Mouse (Mus musculus) kidney, adult 9 months (tissue): ENCODE data around the gene Slc35e3.
"Not testable (repeated sequence)": the region's sequence is repeated elsewhere in the genome, so short reads cannot be mapped to it uniquely, and the experiment has no call there.

Source experiments
- DNase-seq: peaks from one replicate; pipeline ENCODE4 v3.0.0; 2022

Gene Slc35e3

DNA sequence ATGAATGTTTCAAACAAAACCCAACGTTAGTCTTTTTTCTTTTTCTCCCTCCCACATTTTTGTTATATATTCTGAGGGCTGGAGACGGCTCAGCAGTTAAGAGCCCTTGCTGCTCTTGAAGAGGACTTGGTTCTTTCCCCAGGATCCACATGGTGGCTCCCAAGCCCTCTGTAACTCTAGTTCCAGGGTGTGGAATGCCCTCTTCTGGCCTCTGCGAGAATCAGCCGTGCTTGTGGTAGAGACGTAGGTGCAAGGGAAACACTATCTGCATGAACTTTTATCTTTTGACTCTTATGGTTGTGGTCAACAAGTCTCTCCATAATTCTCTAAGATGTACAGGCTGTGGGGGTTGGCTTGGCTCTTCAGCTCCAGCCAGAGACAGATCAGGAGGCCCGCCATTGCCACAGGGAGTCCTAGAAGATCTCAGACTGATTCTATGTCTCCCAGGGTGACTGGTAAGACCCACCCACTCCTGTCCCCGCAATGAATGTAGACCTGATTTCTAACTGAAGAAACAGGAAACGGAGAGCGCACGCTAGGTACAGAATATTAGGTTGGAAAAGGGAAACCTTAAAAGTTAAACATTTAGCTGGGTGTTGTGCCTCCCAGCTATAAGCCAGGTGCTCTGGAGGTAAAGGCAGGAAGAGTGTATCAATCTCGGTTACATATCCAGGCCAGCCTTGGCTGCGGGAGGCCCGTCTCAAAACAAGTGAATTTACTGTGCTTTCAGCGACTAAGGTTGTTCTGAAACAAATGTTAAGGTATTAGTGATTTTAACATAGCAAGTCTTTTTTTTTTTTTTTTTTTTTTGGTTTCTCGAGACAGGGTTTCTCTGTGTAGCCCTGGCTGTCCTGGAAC lies 14.7 kb downstream of the Slc35e3 start:
- peak; percentile 89 for DNase-seq

DNA sequence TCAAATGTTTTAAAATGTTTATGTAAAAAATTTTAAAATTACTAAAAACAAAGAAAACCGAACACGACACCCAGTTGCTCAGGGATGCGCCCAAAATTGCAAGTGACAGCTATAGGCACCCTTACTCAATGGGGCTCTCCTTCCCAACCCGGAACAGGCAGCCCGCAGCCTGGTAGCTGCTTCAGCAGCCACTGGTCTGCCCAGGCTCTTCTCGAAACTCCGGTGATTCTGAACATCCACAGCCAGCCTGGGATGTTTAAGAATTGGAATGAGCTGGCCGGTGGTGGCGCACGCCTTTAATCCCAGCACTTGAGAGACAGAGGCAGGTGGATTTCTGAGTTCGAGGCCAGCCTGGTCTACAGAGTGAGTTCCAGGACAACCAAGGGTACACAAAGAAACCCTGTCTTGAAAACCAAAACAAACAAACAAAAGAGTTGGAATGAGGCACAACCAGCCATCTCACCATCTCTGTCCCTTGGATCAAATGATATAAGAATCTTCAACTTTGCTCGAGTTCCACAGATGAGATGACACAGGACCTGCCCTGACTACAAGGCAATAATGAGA lies 15.4 kb downstream of the Slc35e3 start:
- DNase-seq, result no peak

DNA sequence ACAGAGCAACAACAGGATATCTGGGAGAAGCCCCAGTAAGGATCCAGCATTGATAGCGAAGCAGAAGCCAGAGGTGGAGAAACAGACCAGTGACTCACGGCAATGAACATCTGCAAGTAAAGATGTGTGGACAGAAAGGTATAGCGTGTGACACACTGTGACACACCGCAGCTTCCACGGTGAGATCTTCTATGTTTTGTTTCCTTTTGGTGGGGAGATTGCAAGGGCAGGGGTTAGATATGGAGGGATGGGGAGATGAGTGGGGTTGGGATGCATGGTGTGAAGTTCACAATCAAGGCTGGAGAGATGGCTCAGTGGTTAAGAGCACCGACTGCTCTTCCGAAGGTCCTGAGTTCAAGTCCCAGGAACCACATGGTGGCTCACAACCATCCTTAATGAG lies 16.0 kb downstream of the Slc35e3 start:
- DNase-seq, result no peak

DNA sequence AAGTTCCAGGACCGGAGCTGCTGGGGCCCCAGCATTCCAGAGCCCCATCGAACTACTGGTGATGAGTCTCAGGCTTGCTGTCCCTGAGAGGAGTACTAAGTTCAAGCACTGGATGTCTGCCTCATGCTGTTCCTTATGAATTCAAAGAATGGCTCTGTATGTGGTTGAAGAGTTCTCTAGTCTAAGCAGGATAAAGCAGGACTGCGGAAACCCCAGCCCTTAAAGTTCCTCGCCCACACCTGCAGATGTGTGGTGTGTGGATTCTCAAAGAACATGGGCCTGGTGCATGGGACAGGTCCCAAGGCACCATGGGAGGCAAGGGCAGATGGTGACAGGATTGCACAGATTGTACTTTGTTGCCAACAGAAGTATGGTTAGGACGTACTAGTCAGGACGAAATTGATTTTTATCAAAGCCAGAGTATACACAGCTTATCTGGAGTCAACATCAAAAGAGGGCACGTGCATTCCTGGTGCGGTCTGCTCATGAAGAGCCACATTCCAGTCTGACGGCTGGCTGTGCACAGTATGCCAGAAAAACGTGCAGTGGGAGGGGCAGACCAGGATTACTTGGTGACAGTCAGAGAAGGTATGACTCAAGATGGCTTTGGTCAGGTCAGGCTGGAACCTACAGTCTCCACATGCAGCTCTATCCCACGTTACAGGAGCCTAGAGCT lies 16.9 kb downstream of the Slc35e3 start:
- DNase-seq, result no peak

DNA sequence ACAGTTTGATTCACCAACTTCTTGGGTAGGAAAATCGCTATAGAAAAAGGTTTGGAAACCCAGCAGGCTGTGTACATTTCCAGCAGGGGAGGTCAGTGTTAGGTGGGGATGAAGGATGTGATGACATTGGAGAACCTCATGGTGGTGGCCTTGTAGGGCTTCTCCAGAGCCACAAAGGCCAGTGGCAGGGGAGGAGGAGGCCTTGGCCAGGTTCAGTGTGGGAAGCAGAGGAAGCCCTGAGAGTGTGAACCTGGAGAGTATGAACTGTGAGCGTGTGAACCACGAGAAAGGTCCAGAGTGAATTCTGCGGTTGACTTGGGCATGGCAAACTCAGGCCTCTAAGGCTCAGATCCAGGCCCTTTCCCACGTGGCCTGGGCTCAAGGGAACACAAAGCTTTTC lies 17.6 kb downstream of the Slc35e3 start:
- DNase-seq, result no peak

DNA sequence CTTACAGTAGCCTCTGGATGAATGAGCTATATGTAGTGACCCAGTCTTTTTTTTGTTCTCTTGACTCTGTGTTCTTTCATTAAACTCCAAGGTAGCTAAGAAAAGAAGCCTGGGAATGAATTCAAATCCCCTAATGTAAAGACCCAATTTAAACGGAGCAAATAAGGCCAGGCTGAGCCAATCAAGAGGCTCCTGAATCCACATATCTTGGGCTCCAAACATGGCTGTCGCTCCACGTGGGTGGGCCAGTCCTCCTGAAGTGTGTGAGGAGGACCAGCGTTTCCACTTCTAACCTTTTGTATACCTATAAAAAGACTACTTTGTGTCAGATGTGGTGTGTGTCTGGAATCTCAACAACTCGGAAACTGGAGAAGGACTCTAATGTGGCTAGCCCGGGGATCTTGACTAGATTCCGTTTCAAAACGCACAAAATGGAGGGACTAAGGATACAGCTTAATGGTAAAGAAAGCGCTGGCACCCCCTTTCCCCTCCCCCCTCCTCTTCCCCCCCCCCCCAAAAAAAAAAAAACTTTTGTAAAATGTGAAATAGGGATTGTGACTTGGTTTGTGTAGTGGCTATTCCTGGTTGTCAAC lies 18.6 kb downstream of the Slc35e3 start:
- DNase-seq, result no peak

DNA sequence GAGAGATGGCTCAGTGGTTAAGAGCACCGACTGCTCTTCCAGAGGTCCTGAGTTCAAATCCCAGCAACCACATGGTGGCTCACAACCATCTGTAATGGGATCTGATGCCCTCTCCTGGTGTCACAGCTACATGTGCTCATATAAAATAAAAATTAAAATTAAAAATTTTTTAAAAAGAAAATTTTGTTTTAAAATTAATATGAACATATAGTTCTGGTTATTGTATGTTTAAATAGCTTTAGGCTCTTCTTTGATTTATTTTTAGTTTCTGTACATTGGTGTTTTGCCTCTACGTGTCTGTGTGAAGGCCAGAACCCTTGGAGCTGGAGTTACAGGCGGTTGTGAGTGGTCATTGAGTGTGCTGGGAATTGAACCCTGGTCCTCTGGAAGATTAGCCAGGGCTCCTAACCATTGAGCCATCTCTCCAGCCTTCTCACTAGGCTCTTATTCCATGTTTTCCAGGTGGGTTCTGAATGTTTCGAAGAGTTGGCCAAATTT lies 19.2 kb downstream of the Slc35e3 start:
- no peak for DNase-seq

DNA sequence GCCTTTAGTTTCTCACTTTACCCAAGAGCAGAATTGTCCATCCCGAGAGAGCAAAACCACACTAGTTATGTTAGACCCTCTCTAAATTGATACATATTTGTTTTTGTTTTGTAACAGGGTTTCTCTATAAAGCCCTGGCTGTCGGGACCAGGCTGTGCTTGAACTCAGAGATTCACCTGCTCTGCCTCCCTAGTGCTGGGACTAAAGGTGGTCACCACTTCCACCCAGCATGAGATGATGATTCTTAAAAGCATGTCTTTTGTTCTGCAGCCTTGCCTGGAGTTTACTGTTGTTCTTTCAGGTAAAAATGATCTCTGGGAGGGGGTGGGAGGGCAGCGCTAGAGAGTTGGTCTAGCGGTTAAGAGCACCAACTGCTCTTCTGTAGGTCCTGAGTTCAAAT lies 19.8 kb downstream of the Slc35e3 start:
- no peak for DNase-seq

DNA sequence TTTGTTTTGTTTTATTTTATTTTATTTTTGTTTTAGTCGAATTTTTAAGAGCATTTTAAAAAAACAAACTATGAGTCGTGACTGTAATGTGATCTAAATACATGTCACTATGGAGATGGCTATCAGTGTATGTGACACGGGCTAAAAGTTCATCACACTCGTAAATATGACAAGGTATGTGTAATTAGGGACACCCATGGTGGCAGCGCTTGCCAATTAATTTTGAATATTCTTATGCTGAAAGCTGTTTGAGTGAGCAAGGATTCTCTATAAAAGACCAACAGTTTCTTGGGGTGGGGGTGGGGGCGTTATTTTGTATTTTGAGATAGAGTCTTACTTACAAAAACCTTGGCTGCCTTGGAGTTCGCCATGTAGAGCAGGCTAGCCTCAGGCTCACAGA lies 20.5 kb downstream of the Slc35e3 start:
- DNase-seq, result no peak

DNA sequence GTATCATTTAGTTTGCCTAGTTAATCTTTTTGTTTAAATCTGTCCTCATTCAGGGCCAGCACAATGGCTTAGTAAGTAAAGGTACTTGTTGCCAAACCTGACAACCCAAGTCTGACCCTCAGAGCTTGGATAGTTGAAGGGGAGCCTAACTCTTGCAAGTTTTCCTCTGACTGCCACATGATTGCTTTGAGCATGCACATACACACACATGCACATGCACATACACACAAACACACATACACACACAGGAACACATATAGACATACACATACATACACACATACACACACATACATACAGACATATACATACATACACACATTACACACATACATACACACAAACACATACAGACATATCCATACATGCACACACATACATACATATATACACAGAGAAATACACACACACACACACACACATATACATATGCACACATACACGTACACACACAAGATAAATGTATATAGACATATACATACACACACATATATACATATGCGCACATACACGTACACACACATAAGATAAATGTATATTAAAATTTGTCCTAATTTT lies 21.3 kb downstream of the Slc35e3 start:
- no peak for DNase-seq

DNA sequence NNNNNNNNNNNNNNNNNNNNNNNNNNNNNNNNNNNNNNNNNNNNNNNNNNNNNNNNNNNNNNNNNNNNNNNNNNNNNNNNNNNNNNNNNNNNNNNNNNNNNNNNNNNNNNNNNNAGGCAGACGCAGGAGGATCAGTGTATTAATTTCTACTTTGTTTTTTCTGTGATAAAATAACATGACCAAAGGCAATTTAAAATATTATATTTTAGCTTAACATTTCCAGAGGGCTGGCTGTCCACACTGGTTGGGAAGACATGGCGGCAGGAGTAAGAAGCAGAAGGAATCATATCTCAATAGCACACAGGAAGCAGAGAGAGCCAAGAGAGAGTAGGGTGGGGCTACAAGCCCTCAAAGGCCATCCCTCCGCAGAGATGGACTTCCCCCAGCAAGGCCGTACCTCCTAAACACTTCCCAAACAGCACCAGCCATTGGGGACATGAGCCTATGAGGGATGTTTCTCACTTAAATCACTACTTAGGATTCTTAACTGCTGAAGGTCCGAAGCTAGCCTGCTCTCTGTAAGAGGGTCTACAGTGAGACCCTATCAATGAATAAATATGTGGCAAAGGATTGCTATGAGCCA lies 21.9 kb downstream of the Slc35e3 start:
- DNase-seq, result no peak

DNA sequence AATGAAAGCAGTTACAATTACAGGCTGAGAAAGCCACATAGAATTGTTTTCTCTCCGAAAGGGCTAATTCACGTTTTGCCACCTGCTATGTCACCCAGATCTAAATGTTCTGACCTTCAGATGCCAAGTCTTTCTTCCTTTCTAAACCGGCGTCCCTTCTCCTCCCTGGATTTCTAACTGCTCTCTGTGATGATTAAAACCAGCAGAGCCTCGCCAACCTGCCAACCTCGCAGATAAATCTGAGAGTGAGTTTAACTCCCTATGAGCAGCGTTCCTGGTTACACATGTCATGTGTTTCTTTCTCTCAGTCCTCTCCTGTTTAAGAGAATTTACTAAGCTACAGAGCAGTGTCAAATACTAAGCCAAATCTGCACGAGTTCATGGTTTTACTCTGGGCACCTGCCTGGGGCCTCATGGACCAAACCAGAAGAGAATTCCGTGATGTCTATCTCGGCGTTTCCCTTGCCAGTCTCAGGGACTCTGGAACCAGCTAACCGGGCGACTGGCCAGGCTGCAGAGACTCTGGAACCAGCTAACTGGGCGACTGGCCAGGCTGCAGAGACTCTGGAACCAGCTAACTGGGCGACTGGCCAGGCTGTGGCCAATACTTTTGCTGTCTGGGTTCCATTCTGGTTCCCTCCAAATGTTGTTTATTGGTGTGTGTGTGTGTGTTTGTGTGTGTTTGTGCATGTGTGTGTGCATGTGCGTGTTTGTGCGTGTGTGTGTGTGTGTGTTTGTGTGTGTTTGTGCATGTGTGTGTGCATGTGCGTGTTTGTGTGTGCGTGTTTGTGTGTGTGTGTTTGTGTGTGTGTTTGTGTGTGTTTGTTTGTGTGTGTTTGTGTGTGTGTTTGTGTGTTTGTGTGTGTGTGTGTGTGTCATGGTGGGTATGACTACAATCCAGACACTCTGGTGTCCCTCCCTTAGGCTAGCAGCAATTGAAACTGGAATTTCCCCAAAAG lies 27.7 kb downstream of the Slc35e3 start:
- DNase-seq, result peak; percentile 92

DNA sequence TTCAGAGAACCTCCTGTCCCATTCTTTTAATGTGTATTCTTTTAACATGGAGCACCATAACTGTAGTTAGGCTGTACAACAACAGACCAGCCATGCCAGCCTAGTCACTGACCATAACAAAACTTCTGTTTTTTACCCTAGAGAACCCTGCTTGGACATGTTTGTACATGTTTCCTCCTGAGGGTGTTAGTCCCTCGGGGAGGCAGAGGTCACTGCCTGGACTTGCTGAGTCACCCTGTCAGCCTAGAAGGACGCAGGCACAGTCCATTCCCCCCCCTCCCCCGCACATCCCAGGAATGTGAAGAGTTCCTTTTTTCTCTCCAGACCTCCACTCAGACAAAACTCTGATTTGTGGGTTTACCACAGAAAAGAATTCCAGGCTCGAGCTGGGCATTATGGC lies 28.6 kb downstream of the Slc35e3 start:
- DNase-seq, result peak; percentile 87

DNA sequence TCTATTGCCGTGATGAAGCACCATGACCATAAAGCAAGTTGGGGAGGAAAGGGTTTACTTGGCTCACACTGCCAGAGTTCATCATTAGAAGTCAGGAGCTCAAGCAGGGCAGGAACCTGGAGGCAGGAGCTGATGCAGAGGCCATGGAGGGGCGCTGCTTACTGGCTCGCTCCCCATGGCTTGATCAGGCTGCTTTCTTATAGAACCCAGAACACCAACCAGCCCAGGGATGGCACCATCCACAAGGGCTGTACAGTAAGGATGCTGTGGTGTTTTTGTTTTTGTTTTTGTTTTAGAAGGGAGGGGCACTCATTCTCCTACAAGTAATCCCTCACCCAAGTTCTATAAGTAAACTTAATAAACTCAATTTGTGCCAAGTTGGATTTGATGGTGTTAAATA lies 29.5 kb downstream of the Slc35e3 start:
- no peak for DNase-seq

DNA sequence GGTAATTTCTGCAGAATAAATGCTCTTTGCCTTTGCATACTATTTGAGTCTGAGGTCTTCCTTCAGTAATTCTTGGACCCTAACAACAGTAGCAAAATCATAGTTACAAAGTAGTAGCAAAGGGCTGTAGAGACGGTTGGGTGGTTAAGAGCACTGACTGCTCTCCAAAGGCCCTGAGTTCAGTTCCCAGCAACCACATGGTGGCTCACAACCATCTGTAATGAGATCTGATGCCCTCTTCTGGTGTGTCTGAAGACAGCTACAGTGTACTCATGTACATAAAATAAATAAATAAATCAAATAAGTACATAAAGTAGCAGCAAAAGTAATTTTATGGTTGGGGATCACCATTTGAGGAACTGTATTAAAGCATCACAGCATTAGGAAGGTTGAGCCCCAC lies 30.5 kb downstream of the Slc35e3 start:
- not testable (repeated sequence) for DNase-seq

DNA sequence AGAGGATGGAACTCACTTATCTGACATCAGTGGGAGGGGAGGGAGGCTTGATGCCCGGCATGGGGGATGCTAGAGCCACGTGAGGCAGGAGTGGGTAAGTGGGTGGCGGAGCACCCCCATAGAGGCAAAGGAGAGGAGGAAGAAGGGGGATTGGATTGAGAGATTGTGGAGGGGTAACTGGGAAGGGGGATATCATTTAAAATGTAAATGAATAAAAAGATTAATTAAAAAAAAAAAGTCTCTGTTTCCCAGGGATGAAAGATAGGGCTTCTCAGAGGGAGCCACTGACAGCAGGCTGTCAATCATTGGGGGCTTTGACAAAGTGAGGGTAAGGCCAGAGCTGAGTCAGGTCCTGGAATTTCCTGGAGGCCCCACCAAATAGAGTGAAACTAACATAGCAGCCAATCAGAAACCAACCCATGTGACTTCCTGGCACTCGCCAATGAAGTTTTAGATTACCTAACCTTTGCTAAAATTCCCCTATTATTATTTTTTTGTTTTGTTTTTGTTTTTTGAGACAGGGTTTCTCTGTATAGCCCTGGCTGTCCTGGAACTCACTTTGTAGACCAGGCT lies 31.2 kb downstream of the Slc35e3 start:
- no peak for DNase-seq

DNA sequence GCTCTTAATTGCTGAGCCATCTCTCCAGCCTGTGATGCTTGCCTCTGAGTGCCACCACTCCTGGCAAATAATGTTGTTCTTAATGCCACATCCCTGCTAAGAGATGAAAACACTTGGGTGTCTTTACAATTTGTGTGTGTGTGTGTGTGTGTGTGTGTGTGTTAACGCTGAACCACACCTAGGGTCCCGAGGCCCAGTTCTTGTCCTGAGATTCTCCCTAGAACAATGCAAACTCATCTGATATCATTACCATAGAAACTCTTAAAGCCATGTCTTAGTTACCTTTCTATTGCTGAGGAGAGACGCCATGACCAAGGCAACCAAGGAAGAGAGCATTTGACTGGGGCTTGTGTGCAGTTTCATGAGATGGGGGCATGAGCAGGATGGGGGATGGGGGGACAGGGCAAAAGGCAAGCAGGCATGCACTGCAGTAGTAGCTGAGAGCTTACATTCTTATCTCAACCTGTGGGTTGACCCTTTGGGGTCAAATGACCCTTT lies 32.1 kb downstream of the Slc35e3 start:
- no peak for DNase-seq

DNA sequence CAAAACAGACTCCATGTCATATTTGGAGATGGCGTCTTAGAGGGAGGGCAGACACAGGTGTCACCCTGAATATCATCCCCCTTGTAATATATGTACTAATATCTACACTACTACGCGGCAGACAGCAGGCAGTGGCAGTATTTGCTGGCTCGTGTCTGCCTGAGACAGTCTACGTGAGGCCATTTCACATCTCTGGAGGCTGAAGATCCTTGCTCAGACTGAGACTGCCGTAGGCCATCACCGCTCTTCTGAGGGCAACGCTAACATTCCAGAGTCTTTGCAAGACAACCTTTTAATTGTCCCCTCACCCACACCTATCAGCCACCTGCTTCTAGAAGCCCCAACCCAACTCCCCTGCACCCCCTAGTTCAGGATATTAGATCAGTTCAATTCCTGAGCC lies 32.7 kb downstream of the Slc35e3 start:
- no peak for DNase-seq

DNA sequence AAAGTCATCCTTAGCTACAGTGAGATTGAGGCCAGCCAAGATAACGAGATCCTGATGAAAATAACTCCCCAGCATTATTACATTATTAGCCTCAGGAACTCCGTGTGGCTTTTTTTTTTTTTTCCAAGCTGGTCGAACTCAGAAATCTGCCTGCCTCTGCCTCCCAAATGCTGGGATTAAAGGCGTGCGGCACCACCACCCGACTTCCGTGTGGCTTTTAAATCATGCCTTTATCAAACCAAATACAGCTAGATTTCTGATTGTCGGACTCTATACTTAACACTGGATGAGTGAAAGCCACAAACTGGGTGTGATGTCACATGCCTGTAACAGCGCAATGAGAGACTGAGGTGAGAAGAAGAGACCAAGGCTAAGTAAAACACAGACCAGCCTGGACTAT lies 33.3 kb downstream of the Slc35e3 start:
- DNase-seq, result no peak

DNA sequence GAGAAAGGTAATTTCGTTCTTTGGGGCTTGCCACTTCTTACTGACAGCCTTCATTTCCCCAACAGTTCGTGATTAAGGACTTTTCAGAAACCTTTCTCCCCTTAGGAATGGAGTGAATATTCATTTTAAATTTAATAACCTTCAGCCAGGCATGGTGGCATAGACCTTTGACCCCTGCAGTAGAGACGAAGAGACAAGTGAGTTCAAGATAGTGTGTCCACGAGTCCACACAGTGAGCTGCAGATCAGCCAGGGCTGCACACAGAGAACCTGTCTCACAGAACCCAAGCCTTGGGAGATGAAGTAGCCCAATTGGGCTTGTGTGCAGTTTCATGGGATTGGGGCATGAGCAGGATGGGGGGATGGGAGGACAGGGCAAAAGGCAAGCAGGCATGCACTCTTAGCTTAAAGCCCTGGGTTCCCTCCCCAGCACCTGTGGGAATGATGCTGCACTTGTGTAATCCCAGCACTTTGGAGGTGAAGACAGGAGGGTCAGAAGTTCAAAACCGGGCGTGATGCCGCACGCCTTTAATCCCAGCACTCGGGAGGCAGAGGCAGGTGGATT lies 33.9 kb downstream of the Slc35e3 start:
- DNase-seq, result no peak

DNA sequence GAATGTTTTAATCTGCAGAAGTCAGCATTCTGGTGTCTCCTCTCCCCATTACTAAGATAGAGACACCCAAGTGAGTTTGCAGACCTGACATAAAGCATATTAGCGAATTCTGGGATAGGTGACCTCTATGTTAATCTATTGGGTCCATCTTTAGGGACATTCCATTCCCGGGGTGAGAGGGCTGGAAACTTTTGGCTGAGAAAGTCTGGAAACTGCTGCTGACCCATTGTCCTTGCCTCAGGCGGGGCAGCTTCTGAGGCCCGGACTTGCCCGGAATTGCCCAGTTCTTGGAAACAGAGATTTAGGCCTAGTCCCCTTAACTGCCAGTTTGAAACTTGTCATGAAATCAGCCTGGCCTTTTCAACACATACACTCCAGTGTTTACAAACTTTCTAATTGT lies 34.8 kb downstream of the Slc35e3 start:
- peak; percentile 75 for DNase-seq
